Mouse (Mus musculus) heart, embryonic 14.5 days (tissue): Measurements from ENCODE around the gene Olfr732. TPM values are rescaled to one million over a fixed set of nuclear protein-coding genes. Genes with fewer than 3 reads are reported as not detected.

ENCODE experiments used
- ATAC-seq: fragments of 200-750 bp; cut with Nextera tagmentation; 2 replicates; pipeline ENCODE4 v1.8.0; 2017; ENCODE audit warnings: low read depth, moderate TSS enrichment; ENCODE audit not compliant: insufficient number of reproducible peaks, insufficient read depth, low FRiP score
- H3K27ac ChIP-seq, 2 experiments: fragments of 200-500 bp in 1 of 2; fragments of 300-500 bp in 1 of 2; sonication (generic) in 1 of 2; replicated peaks in 1 of 2; 2 replicates each; pipeline ENCODE4 v1.5.1; 2012 to 2014; ENCODE audit warnings: low read depth in 2 of 2, low read length in 2 of 2, control low read depth in 1 of 2, mild to moderate bottlenecking in 1 of 2, mixed read lengths in 1 of 2; ENCODE audit not compliant: control insufficient read depth in 1 of 2, insufficient read depth in 1 of 2
- H3K27me3 ChIP-seq: fragments of 300-500 bp; sonication (generic); 2 replicates; pipeline ENCODE4 v1.6.1; 2014; ENCODE audit warnings: mild to moderate bottlenecking, low read length, control low read depth; ENCODE audit not compliant: control insufficient read depth, insufficient read depth
- H3K36me3 ChIP-seq: fragments of 300-500 bp; sonication (generic); 2 replicates; pipeline ENCODE4 v1.6.1; 2014; ENCODE audit warnings: mild to moderate bottlenecking, control low read depth, low read length, mixed read lengths; ENCODE audit not compliant: control insufficient read depth, insufficient read depth
- H3K4me1 ChIP-seq, 2 experiments: fragments of 200-500 bp in 1 of 2; fragments of 300-500 bp in 1 of 2; sonication (generic) in 1 of 2; 2 replicates each; pipeline ENCODE4 v1.6.1; 2012 to 2014; ENCODE audit warnings: low read length in 2 of 2, control low read depth in 1 of 2, mixed read lengths in 1 of 2; ENCODE audit not compliant: control insufficient read depth in 2 of 2, insufficient read depth in 2 of 2
- H3K4me2 ChIP-seq: fragments of 300-500 bp; sonication (generic); 2 replicates; pipeline ENCODE4 v1.6.1; 2014; ENCODE audit warnings: mild to moderate bottlenecking, low read length
- H3K4me3 ChIP-seq, 2 experiments: fragments of 200-500 bp in 1 of 2; fragments of 300-500 bp in 1 of 2; sonication (generic) in 1 of 2; 2 replicates each; pipeline ENCODE4 v1.5.1; 2012 to 2014; ENCODE audit warnings: low read length in 2 of 2, mild to moderate bottlenecking in 2 of 2, control low read depth in 1 of 2, low read depth in 1 of 2, moderate library complexity in 1 of 2; ENCODE audit not compliant: control insufficient read depth in 1 of 2, insufficient read depth in 1 of 2
- H3K9ac ChIP-seq: fragments of 300-500 bp; sonication (generic); 2 replicates; pipeline ENCODE4 v1.6.1; 2014; ENCODE audit warnings: mild to moderate bottlenecking, low read length
- H3K9me3 ChIP-seq: fragments of 300-500 bp; sonication (generic); 2 replicates; pipeline ENCODE4 v1.6.1; 2016; ENCODE audit warnings: low read length, control low read depth; ENCODE audit not compliant: control insufficient read depth
- WGBS: fragments of 180-500 bp; shearing (Covaris S2); extraction: QIAGEN DNeasy Blood & Tissue Kit; methylation state at CpG from one replicate; pipeline ENCODE4 v1.1.7; 2014; 5-methylcytosine and 5-hydroxymethylcytosine counted together
- polyA plus RNA-seq: library from polyadenylated mRNA; unstranded; fragments of >200 nt; fragmentation: Nextera tagmentation; extraction: Ambion mirVana; gene quantifications from 2 replicates; pipeline ENCODE4 v1.2.1, GENCODE M21; 2014

The Olfr732 gene
- polyA plus RNA-seq: not detected in 2 replicates

- ATAC-seq: no peak
- Histone ChIP-seq H3K9me3 (no peaks in the 10 kb centered on the region), H3K27me3 (no peaks in the 10 kb centered on the region), H3K27ac (no peak within 1 kb of the TSS), H3K4me2 (no peak within 1 kb of the TSS), H3K4me1 (no peaks in the 10 kb centered on the region), H3K36me3 (no peaks in the 10 kb centered on the region), H3K9ac (no peak within 1 kb of the TSS), H3K4me3 (no peak within 1 kb of the TSS)
- 87% methylated on average over 1 of the region's 1 CpGs for WGBS
These were observed at the start of gene Olfr732 for GRCm38 (mm10) chr14:50284106-50284505. Gene Olfr732 (minus strand): TSS chr14:50284206.

- WGBS: 64% methylated on average over 1 of the region's 1 CpGs
- Histone ChIP-seq H3K4me3 (no peak within 1 kb of the TSS), H3K9me3 (no peaks in the 10 kb centered on the region), H3K27ac (no peak within 1 kb of the TSS), H3K27me3 (no peaks in the 10 kb centered on the region), H3K4me2 (no peak within 1 kb of the TSS), H3K9ac (no peak within 1 kb of the TSS), H3K4me1 (no peaks in the 10 kb centered on the region), H3K36me3 (no peaks in the 10 kb centered on the region)
- ATAC-seq: no peak
These were observed 42.7 kb upstream of the Olfr732 start, which contains the start of gene Olfr734 for GRCm38 (mm10) chr14:50326661-50327060. Gene Olfr734 (minus strand): TSS chr14:50326761.

GRCm38 (mm10) chr14:50301422-50301821, 17.4 kb upstream of the Olfr732 start, which contains the start of gene Olfr733:
Gene Olfr733 (minus strand): TSS chr14:50301522.
- no peak within 1 kb of the TSS for H3K4me2 ChIP-seq
- H3K9ac ChIP-seq: no peak within 1 kb of the TSS
- ATAC-seq: no peak
- no peak within 1 kb of the TSS for H3K4me3 ChIP-seq
- no peaks in the 10 kb centered on the region for H3K36me3 ChIP-seq
- no peak within 1 kb of the TSS for H3K27ac ChIP-seq
- no peaks in the 10 kb centered on the region for H3K4me1 ChIP-seq
- H3K9me3 ChIP-seq: no peaks in the 10 kb centered on the region
- H3K27me3 ChIP-seq: no peaks in the 10 kb centered on the region

- no peaks in the 10 kb centered on the region for H3K27me3 ChIP-seq
- H3K9ac ChIP-seq: no peak within 1 kb of the TSS
- H3K9me3 ChIP-seq: no peaks in the 10 kb centered on the region
- no peak within 1 kb of the TSS for H3K4me2 ChIP-seq
- no peak within 1 kb of the TSS for H3K4me3 ChIP-seq
- ATAC-seq: no peak
- H3K4me1 ChIP-seq: no peaks in the 10 kb centered on the region
- no peaks in the 10 kb centered on the region for H3K36me3 ChIP-seq
- no peak within 1 kb of the TSS for H3K27ac ChIP-seq
- WGBS: 73% methylated on average over 4 of the region's 4 CpGs
These were observed 42.2 kb downstream of the Olfr732 start, which contains the start of gene Olfr731 for GRCm38 (mm10) chr14:50241766-50242165. Gene Olfr731 (minus strand): TSS chr14:50241866.

Other genes with a start within 250 kb of the Olfr732 start
- gene Olfr725, start 243.8 kb downstream of the Olfr732 start, polyA plus RNA-seq: not detected in 2 replicates
- not detected in 2 replicates for gene Olfr726, start 193.3 kb downstream of the Olfr732 start, polyA plus RNA-seq
- not detected in 2 replicates for gene Olfr727, start 161.0 kb downstream of the Olfr732 start, polyA plus RNA-seq
- gene Olfr728, start 141.5 kb downstream of the Olfr732 start, polyA plus RNA-seq: not detected in 2 replicates
- gene Olfr729, start 131.3 kb downstream of the Olfr732 start, polyA plus RNA-seq: not detected in 2 replicates
- not detected in 2 replicates for gene Olfr730, start 96.0 kb downstream of the Olfr732 start, polyA plus RNA-seq
- not detected in 2 replicates for gene Olfr731, start 42.3 kb downstream of the Olfr732 start, polyA plus RNA-seq
- not detected in 2 replicates for gene Olfr733, start 17.3 kb upstream of the Olfr732 start, polyA plus RNA-seq
- not detected in 2 replicates for gene Olfr734, start 42.6 kb upstream of the Olfr732 start, polyA plus RNA-seq
- gene Olfr735, start 64.7 kb upstream of the Olfr732 start, polyA plus RNA-seq: not detected in 2 replicates
- not detected in 2 replicates for gene Tlr11, start 73.7 kb upstream of the Olfr732 start, polyA plus RNA-seq
- gene Olfr736, start 97.0 kb upstream of the Olfr732 start, polyA plus RNA-seq: not detected in 2 replicates
- not detected in 2 replicates for gene Olfr738, start 123.4 kb upstream of the Olfr732 start, polyA plus RNA-seq
- gene Olfr739, start 134.4 kb upstream of the Olfr732 start, polyA plus RNA-seq: not detected in 2 replicates
- gene Olfr740, start 161.3 kb upstream of the Olfr732 start, polyA plus RNA-seq: not detected in 2 replicates
- not detected in 2 replicates for gene Olfr741, start 188.5 kb upstream of the Olfr732 start, polyA plus RNA-seq
- not detected in 2 replicates for gene Olfr742, start 219.4 kb upstream of the Olfr732 start, polyA plus RNA-seq
- gene Olfr743, start 237.6 kb upstream of the Olfr732 start, polyA plus RNA-seq: not detected in 2 replicates